Mouse (Mus musculus): ENCODE data around the gene Ttc28.

DNA sequence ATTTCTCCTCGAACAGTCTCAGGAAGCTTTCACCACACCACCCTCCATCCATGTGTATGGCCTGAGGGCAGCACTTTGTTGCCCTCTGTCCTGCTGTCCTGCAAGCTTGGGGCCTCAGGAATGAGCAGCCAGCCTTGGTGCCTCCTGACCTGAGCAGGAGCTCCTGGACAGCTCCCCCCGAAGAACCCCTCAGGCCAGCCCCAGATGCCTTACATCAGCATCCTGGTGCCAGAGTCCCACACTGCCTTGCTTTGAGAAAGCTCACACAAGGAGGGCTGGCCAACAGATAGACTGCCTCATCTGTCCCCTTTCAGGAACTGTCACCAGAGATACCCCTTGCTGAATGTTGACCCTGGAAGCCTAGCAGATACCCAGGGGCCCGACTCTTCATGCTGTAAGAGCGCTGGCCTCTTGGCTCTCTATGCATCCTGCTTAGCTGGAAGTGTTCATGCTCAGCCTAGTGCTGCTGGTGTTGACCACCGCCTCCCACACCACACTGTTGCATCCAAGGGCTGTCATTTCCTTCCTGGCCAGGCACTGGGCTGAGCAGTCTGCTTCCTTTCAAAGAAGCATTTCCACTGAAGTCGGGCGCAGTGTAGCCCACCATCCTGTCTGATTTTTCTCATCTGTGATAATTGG is 259.4 kb downstream of the Ttc28 start:
- TF ChIP-seq CTCF (IDR thresholded peaks at IDR 0.05; ENCODE audit: extremely low read depth, insufficient read depth, insufficient read length, insufficient replicate concordance) (no peak), POLR2A (IDR thresholded peaks at IDR 0.05; ENCODE audit: low read depth, low read length) (no peak)

Data from spleen, adult 2 months (tissue).